Mouse (Mus musculus): ENCODE data around the gene Cdk5r2.

DNA sequence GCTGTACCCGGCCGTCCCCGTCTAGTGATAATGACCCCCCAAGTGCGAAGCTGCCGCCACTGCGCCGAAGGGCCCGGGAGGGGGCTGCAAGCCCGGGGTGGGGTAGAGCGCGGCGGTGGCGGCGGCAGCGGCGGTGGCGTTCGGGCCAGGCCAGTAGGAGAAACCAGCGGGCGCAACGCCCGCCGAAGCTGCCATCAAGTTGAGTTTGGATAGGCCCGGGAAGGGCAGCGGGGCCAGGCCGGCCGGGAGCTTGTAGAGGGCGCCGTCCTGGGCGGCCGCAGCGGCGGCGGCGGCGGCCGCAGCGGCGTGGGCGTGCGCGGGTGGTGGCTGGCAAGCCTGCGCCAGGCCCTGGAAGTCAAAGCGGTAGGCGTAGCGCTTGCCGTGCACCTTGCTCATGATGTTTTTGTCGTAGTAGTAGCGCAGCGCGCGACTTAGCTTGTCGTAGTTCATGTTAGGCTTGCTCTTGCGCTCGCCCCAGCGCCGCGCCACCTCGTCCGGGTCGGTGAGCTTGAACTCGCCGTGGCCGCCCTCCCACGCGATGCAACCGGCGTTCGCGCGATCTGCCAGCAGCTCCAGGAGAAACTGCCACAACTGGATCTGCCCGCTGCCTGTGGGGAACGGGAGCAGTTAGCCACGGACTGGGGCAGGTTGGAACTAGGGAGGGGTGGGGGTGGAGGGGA, 27.5 kb downstream of the Cdk5r2 start:
- TF ChIP-seq CTCF (IDR thresholded peaks at IDR 0.05; ENCODE audit: insufficient read depth, low read depth, low read length) = no peak
- no peak for TF ChIP-seq POLR2A (IDR thresholded peaks at IDR 0.05; ENCODE audit: insufficient read depth, low read depth, low read length)

Measured in olfactory bulb, adult 2 months (tissue).